ENCODE assay signal across 14 mouse cellular contexts in genomic region chr15:91282822-91283221, GRCm38 (mm10).
A peak's percentile ranks its signal among the peaks of the same experiment; 100 is the strongest.
DNase-seq lines count a peak whose midpoint lies in the region; ATAC-seq and TF ChIP-seq lines count a peak whose summit lies in the region.
"Had no signal": no experiment of that assay in that cellular context is flagged by ENCODE, and none has a peak within 500 bp of the region (broad histone marks: within the 10 kb centered on the region; RNA-seq: fewer than 3 reads in every experiment).

No protein-coding gene starts in this region.

- intact Hi-C loops in heart, postnatal 36 days (cut with DNase I), result no loop called here

- peak; percentile 78 for ATAC-seq in liver, postnatal 0 days
- no peak for ATAC-seq in liver, embryonic 11.5 days (replicated peaks; ENCODE audit: low FRiP score)
- no peak for ATAC-seq in hindbrain, embryonic 14.5 days (ENCODE audit: low FRiP score)

- no peaks in the 10 kb centered on the region for H3K36me3 ChIP-seq in liver, postnatal 0 days (replicated peaks; ENCODE audit: insufficient read depth, low read length)
- H3K36me3 ChIP-seq in liver, embryonic 11.5 days (ENCODE audit: control insufficient read depth, insufficient read depth, low read length), result no peaks in the 10 kb centered on the region
- H3K36me3 ChIP-seq in hindbrain, embryonic 14.5 days (replicated peaks; ENCODE audit: control insufficient read depth, insufficient read depth), result no peaks in the 10 kb centered on the region
- H3K36me3 ChIP-seq: G1E; limb, embryonic 15.5 days had no signal

- H3K27me3 ChIP-seq in liver, postnatal 0 days (ENCODE audit: insufficient read depth, low read length), result no peaks in the 10 kb centered on the region
- no peaks in the 10 kb centered on the region for H3K27me3 ChIP-seq in liver, embryonic 11.5 days (replicated peaks; ENCODE audit: control insufficient read depth, insufficient read depth, low read length)
- no peaks in the 10 kb centered on the region for H3K27me3 ChIP-seq in hindbrain, embryonic 14.5 days (ENCODE audit: control insufficient read depth, insufficient read depth, low read length)
- H3K27me3 ChIP-seq: limb, embryonic 15.5 days had no signal

- DNase-seq in adrenal gland, adult 2 months, result peak; percentile 42
- no peak for DNase-seq in adrenal gland, adult 18-20 months (ENCODE audit: low spot score in 2 of 2)
- DNase-seq in liver, postnatal 0 days, result peak; percentile 22
- no peak for DNase-seq in liver, embryonic 11.5 days (ENCODE audit: low spot score)
- DNase-seq in heart, postnatal 36 days, result peak; percentile 34 to 36
- peak; percentile 5 for DNase-seq in ovary, postnatal 14 days (ENCODE audit: low spot score)
- no peak for DNase-seq in cerebellum, postnatal 10 days
- DNase-seq in hindbrain, embryonic 14.5 days (ENCODE audit: low spot score), result no peak
- DNase-seq: cerebellum, postnatal 14 days; kidney, adult 18-20 months; thymus, postnatal 36 days had no signal

- H3K4me1 ChIP-seq in liver, postnatal 0 days (ENCODE audit: insufficient read depth), result no peaks in the 10 kb centered on the region
- H3K4me1 ChIP-seq in liver, embryonic 11.5 days (replicated peaks; ENCODE audit: control insufficient read depth, insufficient read depth, low read length), result no peaks in the 10 kb centered on the region
- H3K4me1 ChIP-seq in hindbrain, embryonic 14.5 days (replicated peaks; ENCODE audit: control insufficient read depth, insufficient read depth, low read length), result no peaks in the 10 kb centered on the region
- H3K4me1 ChIP-seq: limb, embryonic 15.5 days had no signal

- 53% methylated on average over 7 of the region's 7 CpGs for WGBS in liver, postnatal 0 days (ENCODE audit: insufficient replicate concordance)
- WGBS in liver, embryonic 11.5 days, result 84% methylated on average over 7 of the region's 7 CpGs
- 91% methylated on average over 7 of the region's 7 CpGs for WGBS in hindbrain, embryonic 14.5 days

- TF ChIP-seq CTCF in liver, postnatal 0 days (IDR thresholded peaks at IDR 0.05; ENCODE audit: low read depth), result no peak

- no peak overlapping the region for H3K4me3 ChIP-seq in liver, postnatal 0 days (ENCODE audit: low read depth, low read length)
- H3K4me3 ChIP-seq in liver, embryonic 11.5 days (ENCODE audit: low read depth, low read length), result no peak overlapping the region
- no peak overlapping the region for H3K4me3 ChIP-seq in hindbrain, embryonic 14.5 days (replicated peaks; ENCODE audit: low read length)
- H3K4me3 ChIP-seq: erythroblast, embryonic 14.5 days; limb, embryonic 15.5 days had no signal

- no peak overlapping the region for H3K4me2 ChIP-seq in liver, postnatal 0 days (ENCODE audit: low read depth, low read length)
- H3K4me2 ChIP-seq in liver, embryonic 11.5 days, result no peak overlapping the region
- H3K4me2 ChIP-seq in hindbrain, embryonic 14.5 days (replicated peaks), result no peak overlapping the region
- H3K4me2 ChIP-seq: limb, embryonic 15.5 days had no signal

- H3K9me3 ChIP-seq in liver, postnatal 0 days (ENCODE audit: low read length), result 0 out of 2 replicates have a peak, but pooled peaks cover 7% of the 10 kb centered on the region
- H3K9me3 ChIP-seq in liver, embryonic 11.5 days (ENCODE audit: control insufficient read depth, low read length), result peaks cover 2% of the 10 kb centered on the region; the same call in 1 of the 2 replicates
- H3K9me3 ChIP-seq in hindbrain, embryonic 14.5 days (ENCODE audit: control insufficient read depth, low read length), result no peaks in the 10 kb centered on the region
- H3K9me3 ChIP-seq: limb, embryonic 15.5 days had no signal

- no peak overlapping the region for H3K9ac ChIP-seq in liver, postnatal 0 days (replicated peaks)
- no peak overlapping the region for H3K9ac ChIP-seq in liver, embryonic 11.5 days (ENCODE audit: low read depth, low read length)
- H3K9ac ChIP-seq in hindbrain, embryonic 14.5 days, result no peak overlapping the region
- H3K9ac ChIP-seq: limb, embryonic 15.5 days had no signal

- no peak overlapping the region for H3K27ac ChIP-seq in liver, postnatal 0 days (ENCODE audit: low read depth)
- no peak overlapping the region for H3K27ac ChIP-seq in liver, embryonic 11.5 days (ENCODE audit: low read depth, low read length)
- H3K27ac ChIP-seq in hindbrain, embryonic 14.5 days, result no peak overlapping the region
- H3K27ac ChIP-seq: limb, embryonic 15.5 days had no signal

- no peak for TF ChIP-seq EP300 in liver, postnatal 0 days (IDR thresholded peaks at IDR 0.05; ENCODE audit: low read depth)

Comparison
In these comparisons a context has a peak if more than half of its experiments do, and no peak if none do; other contexts are left out.
1. DNase-seq: peak in adrenal gland, adult 2 months (single experiment), liver, postnatal 0 days (single experiment), heart, postnatal 36 days (2 of 2) and ovary, postnatal 14 days (single experiment); none in adrenal gland, adult 18-20 months (0 of 2), liver, embryonic 11.5 days (single experiment), cerebellum, postnatal 10 days (0 of 2) and hindbrain, embryonic 14.5 days (single experiment).